Mouse (Mus musculus) heart, embryonic 10.5 days (tissue): ENCODE results near the gene Dennd1a. TPM values are rescaled to one million over a fixed set of nuclear protein-coding genes. Genes with fewer than 3 reads are reported as not detected.

Experiments
- DNase-seq: peaks from one replicate; pipeline ENCODE4 v3.0.0-alpha.2; 2017; ENCODE audit warnings: low spot score
- H3K27ac ChIP-seq: fragments of 300-500 bp; sonication (generic); 2 replicates; pipeline ENCODE4 v1.5.1; 2016; ENCODE audit warnings: mild to moderate bottlenecking
- H3K27me3 ChIP-seq: fragments of 300-500 bp; sonication (generic); 2 replicates; pipeline ENCODE4 v1.6.1; 2016; ENCODE audit warnings: mild to moderate bottlenecking; ENCODE audit not compliant: poor library complexity, insufficient read depth, severe bottlenecking
- H3K36me3 ChIP-seq: fragments of 300-500 bp; sonication (generic); 2 replicates; pipeline ENCODE4 v1.6.1; 2016; ENCODE audit warnings: mild to moderate bottlenecking, moderate library complexity
- H3K4me1 ChIP-seq: fragments of 300-500 bp; sonication (generic); 2 replicates; pipeline ENCODE4 v1.6.1; 2016; ENCODE audit warnings: mild to moderate bottlenecking
- H3K4me3 ChIP-seq: fragments of 300-500 bp; sonication (generic); 2 replicates; pipeline ENCODE4 v1.5.1; 2016; ENCODE audit warnings: mild to moderate bottlenecking, moderate library complexity
- H3K9me3 ChIP-seq: fragments of 300-500 bp; sonication (generic); 2 replicates; pipeline ENCODE4 v1.6.1; 2016; ENCODE audit warnings: mild to moderate bottlenecking, moderate library complexity
- WGBS: fragments of 180-500 bp; shearing (Covaris S2); methylation state at CpG from one replicate; pipeline ENCODE4 v1.1.7; 2016; 5-methylcytosine and 5-hydroxymethylcytosine counted together
- polyA plus RNA-seq: library from polyadenylated mRNA; unstranded; fragments of >200 nt; fragmentation: Nextera tagmentation; extraction: Ambion mirVana; gene quantifications from 2 replicates; pipeline ENCODE4 v1.2.1, GENCODE M21; 2016

Gene Dennd1a
- polyA plus RNA-seq, 1 experiment from 2014 or later = 14.8 TPM

DNA sequence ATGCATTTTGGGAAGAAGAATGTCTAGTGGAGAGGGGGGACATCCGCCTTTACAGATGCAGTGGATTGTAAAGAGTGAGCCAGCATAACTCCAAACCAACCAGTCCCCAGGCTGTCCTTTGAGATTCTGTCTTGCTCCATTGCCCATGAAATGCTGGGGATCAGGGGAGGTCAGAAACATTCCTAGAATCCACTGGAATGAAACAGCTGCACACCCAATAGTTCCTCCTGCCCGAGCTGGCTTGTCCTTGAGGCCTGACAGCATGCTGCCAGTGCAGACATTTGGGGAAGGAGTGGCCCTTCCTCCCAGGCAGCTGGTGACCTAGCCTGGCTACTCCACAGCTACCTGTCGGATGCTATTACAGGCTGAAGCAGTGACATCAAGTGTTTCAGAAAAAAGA, 246.3 kb downstream of the Dennd1a start:
- Histone ChIP-seq H3K4me3 (no peak overlapping the region), H3K27ac (no peak overlapping the region), H3K9me3 (no peaks in the 10 kb centered on the region), H3K4me1 (0 out of 2 replicates have a peak, but pooled peaks cover 2% of the 10 kb centered on the region), H3K27me3 (no peaks in the 10 kb centered on the region), H3K36me3 (no peaks in the 10 kb centered on the region)
- 55% methylated on average over 3 of the region's 3 CpGs for WGBS
- DNase-seq = no peak

DNA sequence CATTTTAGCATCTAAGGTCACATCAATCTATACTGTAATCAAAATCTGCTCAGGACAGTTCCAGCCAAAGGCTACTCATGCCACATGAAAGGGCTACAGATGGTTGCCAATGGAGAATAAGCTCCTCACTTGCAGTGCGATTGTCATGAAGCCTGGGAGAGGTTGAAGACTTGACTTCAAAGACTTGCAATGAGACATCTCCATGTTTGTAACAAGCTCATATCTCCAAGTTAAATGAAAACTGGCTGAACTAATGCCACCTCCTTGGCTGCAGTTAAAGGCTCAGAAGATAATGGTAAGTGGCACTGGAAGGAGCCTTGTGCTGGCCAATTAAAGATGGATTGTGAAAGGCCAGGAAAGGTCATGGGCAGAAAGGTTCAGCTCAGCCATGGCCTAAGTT, 247.6 kb downstream of the Dennd1a start:
- 88% methylated on average over 1 of the region's 1 CpGs for WGBS
- DNase-seq = no peak
- Histone ChIP-seq H3K9me3 (no peaks in the 10 kb centered on the region), H3K4me1 (0 out of 2 replicates have a peak, but pooled peaks cover 2% of the 10 kb centered on the region), H3K27ac (no peak overlapping the region), H3K4me3 (no peak overlapping the region), H3K27me3 (no peaks in the 10 kb centered on the region), H3K36me3 (no peaks in the 10 kb centered on the region)

- H3K36me3 ChIP-seq = no peaks in the 10 kb centered on the region
- H3K4me1 ChIP-seq = no peaks in the 10 kb centered on the region
- H3K27ac ChIP-seq = no peak overlapping the region
- no peak for DNase-seq
- no peaks in the 10 kb centered on the region for H3K27me3 ChIP-seq
- no peaks in the 10 kb centered on the region for H3K9me3 ChIP-seq
- no peak overlapping the region for H3K4me3 ChIP-seq
- 87% methylated on average over 3 of the region's 3 CpGs for WGBS
These were observed 258.9 kb downstream of the Dennd1a start for GRCm38 (mm10) chr2:38028317-38028716.

DNA sequence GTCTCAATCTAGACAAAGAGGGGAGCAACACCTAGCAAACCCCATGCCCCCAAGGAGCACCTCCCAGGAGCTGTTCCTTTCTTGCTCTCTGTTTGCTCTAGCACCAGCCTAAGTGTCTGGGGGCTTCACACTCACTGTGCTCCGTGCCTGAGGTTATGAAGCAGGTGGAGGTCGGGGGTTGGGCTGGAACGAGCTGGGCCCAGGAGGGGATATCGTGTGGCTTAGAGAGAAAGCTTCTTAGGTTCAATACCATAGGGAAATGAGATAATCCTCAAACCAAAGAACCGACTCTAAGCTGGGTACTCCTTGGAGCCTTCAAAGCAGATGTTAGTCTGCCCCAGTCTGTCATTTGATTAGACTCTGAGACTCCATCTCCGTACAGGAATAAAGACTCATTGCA, 261.6 kb downstream of the Dennd1a start:
- WGBS = 49% methylated on average over 6 of the region's 6 CpGs
- H3K9me3 ChIP-seq = no peaks in the 10 kb centered on the region
- no peaks in the 10 kb centered on the region for H3K4me1 ChIP-seq
- H3K27ac ChIP-seq = no peak overlapping the region
- H3K36me3 ChIP-seq = no peaks in the 10 kb centered on the region
- no peaks in the 10 kb centered on the region for H3K27me3 ChIP-seq
- no peak overlapping the region for H3K4me3 ChIP-seq
- no peak for DNase-seq

- Histone ChIP-seq H3K4me1 (no peaks in the 10 kb centered on the region), H3K9me3 (no peaks in the 10 kb centered on the region), H3K36me3 (no peaks in the 10 kb centered on the region), H3K4me3 (no peak overlapping the region), H3K27me3 (no peaks in the 10 kb centered on the region), H3K27ac (no peak overlapping the region)
- no peak for DNase-seq
- 45% methylated on average over 4 of the region's 4 CpGs for WGBS
These were observed 263.5 kb downstream of the Dennd1a start for GRCm38 (mm10) chr2:38023741-38024130.

DNA sequence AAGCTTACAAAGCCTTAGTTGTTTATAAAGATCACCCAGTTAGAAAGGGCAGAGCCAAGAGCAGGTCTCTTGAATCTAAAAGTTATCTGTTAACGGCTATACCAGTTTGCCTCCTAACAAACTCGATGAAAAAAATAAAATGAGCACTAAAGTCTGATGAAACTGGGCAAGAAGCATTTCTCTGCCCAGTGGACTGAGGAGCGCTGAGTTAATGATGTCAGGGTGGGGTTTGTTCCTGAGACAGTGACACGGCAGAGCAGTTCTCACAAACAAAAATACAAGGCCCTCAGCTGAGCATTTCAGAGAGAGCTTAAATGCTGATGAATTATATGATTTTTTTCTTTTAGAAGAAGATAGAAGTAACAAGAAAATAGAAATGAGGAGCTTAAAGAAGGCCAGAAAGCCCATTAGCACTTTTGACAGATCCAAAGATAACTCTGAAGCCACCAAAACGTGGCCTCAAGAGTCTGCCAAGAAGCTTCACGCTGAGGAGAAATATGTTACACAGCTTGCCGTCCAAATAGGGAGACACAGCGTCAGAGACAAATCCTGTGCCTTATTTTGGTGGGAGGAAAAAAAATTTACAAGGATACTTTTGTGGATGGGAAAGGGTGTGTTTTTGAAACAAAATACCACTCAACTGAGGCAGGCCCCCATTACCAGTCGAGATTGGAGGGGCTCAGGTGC, 264.0 kb downstream of the Dennd1a start:
- no peak overlapping the region for H3K27ac ChIP-seq
- H3K4me3 ChIP-seq = no peak overlapping the region
- no peaks in the 10 kb centered on the region for H3K9me3 ChIP-seq
- no peaks in the 10 kb centered on the region for H3K27me3 ChIP-seq
- H3K36me3 ChIP-seq = no peaks in the 10 kb centered on the region
- H3K4me1 ChIP-seq = no peaks in the 10 kb centered on the region
- no peak for DNase-seq
- WGBS = 71% methylated on average over 9 of the region's 9 CpGs

DNA sequence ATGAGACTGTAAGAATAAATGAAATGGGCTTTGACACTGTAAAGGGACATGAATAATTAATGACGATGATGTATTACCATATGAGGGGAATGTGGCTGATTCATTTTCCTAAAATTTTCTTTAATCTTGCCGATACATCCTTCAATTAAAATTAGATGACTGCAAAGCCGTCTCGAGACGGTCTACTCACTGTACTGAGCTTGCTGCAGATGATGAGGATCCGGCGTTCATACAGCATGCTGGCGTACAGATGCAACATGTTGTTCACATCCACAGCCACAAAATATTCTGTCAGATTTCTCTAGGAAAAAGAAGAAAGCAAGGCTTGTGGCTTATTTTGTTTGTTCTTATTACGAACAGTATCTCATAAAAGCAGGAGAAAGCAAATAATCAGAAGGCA, 266.0 kb downstream of the Dennd1a start:
- no peaks in the 10 kb centered on the region for H3K27me3 ChIP-seq
- 93% methylated on average over 9 of the region's 9 CpGs for WGBS
- no peak for DNase-seq
- H3K27ac ChIP-seq = no peak overlapping the region
- no peak overlapping the region for H3K4me3 ChIP-seq
- no peaks in the 10 kb centered on the region for H3K9me3 ChIP-seq
- H3K36me3 ChIP-seq = no peaks in the 10 kb centered on the region
- H3K4me1 ChIP-seq = no peaks in the 10 kb centered on the region

- H3K9me3 ChIP-seq = no peaks in the 10 kb centered on the region
- 88% methylated on average over 1 of the region's 1 CpGs for WGBS
- H3K27ac ChIP-seq = no peak overlapping the region; the same call in 1 of the 2 replicates
- H3K4me1 ChIP-seq = peaks cover 15% of the 10 kb centered on the region
- DNase-seq = no peak
- no peaks in the 10 kb centered on the region for H3K27me3 ChIP-seq
- no peaks in the 10 kb centered on the region for H3K36me3 ChIP-seq
- H3K4me3 ChIP-seq = no peak overlapping the region
These were observed 272.5 kb downstream of the Dennd1a start for GRCm38 (mm10) chr2:38014702-38015101.

DNA sequence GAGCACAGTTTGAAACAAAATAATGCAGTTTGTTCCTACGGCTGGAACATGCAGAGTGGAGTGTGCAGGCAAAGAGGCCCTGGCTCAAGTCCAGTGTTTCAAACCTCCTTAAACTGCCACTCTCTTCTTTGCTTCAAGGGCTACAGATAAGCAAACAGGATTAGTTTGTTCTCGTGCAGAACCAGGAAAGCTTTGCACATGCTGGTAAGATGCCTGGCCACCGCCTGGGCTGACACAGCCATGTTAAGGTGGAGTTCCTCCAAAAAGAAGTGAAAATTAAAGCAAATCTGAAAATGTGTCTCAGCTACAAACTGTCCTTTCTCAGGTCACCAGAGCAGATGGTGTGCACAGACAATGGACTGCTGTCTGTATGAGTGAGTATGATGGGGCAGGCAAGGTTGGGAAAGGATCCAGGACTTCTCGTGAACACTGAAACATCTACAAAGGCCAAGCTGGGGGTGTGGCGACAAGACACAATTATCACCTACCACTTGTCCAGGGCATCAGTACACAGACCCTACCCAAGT, 273.3 kb downstream of the Dennd1a start:
- Histone ChIP-seq H3K9me3 (no peaks in the 10 kb centered on the region), H3K36me3 (no peaks in the 10 kb centered on the region), H3K27ac (no peak overlapping the region), H3K4me3 (no peak overlapping the region), H3K4me1 (peaks cover 15% of the 10 kb centered on the region), H3K27me3 (no peaks in the 10 kb centered on the region)
- 31% methylated on average over 5 of the region's 5 CpGs for WGBS
- DNase-seq = no peak

DNA sequence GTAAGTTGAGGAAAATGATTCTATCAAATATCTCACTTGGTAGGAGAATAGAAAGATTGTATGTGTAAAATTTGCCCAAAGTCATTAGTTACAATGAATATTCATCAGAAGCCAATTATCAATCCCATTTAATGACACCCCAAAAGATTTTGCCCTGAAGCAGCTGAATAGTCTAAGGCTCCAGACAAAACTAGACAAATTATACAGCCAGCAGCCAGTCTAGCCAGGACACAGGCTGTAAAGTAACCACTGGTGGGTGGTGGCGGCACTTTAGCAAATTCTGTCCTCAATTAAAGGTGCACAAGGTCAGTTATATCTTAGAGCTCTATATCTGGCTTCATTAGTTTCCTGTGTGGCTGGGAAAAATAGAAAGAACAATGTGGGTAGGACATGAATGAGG, 280.0 kb downstream of the Dennd1a start:
- Histone ChIP-seq H3K27ac (no peak overlapping the region), H3K4me1 (no peaks in the 10 kb centered on the region), H3K9me3 (no peaks in the 10 kb centered on the region), H3K4me3 (no peak overlapping the region), H3K36me3 (no peaks in the 10 kb centered on the region), H3K27me3 (no peaks in the 10 kb centered on the region)
- DNase-seq = no peak
- WGBS = 88% methylated on average over 1 of the region's 1 CpGs

DNA sequence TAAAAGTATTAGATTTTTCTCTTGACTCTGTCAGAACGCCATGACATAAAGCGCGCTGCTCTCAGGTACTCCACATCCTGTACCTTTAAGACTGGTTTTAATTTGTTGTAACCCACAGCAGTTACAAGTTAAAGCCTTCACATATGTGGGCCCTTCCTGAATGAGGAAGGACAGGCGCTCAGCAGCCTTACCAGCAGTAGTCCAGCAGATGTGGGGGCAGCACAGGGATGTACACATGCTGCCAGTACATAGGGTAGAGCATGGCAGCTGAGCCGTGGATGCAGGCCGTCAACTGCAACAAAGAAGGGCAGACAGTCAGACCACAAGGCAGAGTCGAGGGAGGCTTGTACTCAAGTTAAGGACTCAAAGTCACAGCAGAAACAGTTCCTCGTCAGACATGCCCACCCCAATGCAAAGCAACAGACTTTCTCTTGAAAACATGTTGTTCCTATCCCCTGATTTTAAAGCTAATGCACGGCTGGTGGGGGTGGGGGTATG, 284.0 kb downstream of the Dennd1a start:
- no peak for DNase-seq
- no peak overlapping the region for H3K27ac ChIP-seq
- no peaks in the 10 kb centered on the region for H3K4me1 ChIP-seq
- 83% methylated on average over 9 of the region's 9 CpGs for WGBS
- H3K4me3 ChIP-seq = no peak overlapping the region
- no peaks in the 10 kb centered on the region for H3K27me3 ChIP-seq
- H3K36me3 ChIP-seq = no peaks in the 10 kb centered on the region
- no peaks in the 10 kb centered on the region for H3K9me3 ChIP-seq

GRCm38 (mm10) chr2:38001004-38001403, 286.2 kb downstream of the Dennd1a start:
- H3K36me3 ChIP-seq = no peaks in the 10 kb centered on the region
- WGBS = 93% methylated on average over 1 of the region's 1 CpGs
- H3K27me3 ChIP-seq = no peaks in the 10 kb centered on the region
- no peaks in the 10 kb centered on the region for H3K9me3 ChIP-seq
- H3K27ac ChIP-seq = no peak overlapping the region
- H3K4me1 ChIP-seq = no peaks in the 10 kb centered on the region
- no peak for DNase-seq
- no peak overlapping the region for H3K4me3 ChIP-seq

DNA sequence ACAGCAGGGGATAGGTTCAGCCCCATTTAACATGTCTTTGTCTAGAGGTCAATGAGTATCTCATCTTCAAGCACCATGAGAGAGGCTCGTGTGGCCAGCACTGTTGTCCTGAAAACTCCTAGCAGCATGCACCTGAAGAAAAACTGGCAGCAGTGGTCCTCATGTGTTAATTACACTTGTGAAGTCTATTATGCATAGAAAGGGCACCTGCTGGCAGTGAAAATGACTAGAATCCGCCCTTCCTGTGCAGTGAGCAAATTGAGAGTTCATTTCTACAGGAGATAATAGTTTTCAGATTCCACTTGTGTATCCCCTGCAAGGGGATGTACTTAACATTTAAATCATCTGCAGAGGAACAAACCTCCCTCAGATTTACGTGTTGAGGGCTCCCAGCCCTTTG, 289.2 kb downstream of the Dennd1a start:
- Histone ChIP-seq H3K4me3 (no peak overlapping the region), H3K4me1 (no peaks in the 10 kb centered on the region), H3K9me3 (no peaks in the 10 kb centered on the region), H3K27me3 (no peaks in the 10 kb centered on the region), H3K36me3 (no peaks in the 10 kb centered on the region), H3K27ac (no peak overlapping the region)
- DNase-seq = no peak
- 41% methylated on average over 3 of the region's 3 CpGs for WGBS

DNA sequence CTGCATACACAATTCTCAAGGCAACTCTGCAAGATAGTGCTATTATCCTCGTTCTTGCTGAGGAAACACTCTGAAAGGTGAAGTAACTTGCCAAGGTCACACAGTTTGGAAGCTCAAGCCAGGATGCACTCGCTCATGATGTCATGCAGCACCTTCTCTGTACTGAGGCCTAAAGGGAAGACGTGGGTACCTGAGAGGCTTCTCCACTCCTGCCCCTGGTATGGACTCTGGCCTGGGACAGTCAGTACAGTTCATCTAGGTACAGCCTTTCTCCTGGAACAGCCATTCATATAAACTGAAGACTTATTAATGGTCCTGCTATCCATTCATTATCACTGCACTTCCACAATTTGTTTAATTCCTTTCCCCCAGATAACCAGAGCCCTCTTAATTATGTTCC, 298.1 kb downstream of the Dennd1a start:
- H3K27ac ChIP-seq = no peak overlapping the region
- no peak overlapping the region for H3K4me3 ChIP-seq
- no peaks in the 10 kb centered on the region for H3K36me3 ChIP-seq
- H3K4me1 ChIP-seq = no peaks in the 10 kb centered on the region
- H3K27me3 ChIP-seq = no peaks in the 10 kb centered on the region
- DNase-seq = no peak
- WGBS = 86% methylated on average over 3 of the region's 3 CpGs
- H3K9me3 ChIP-seq = no peaks in the 10 kb centered on the region
